Mouse (Mus musculus) neural tube, embryonic 15.5 days (tissue): Measurements from ENCODE around the gene Trib3. TPM values are rescaled to one million over a fixed set of nuclear protein-coding genes. Genes with fewer than 3 reads are reported as not detected.

ENCODE experiments used
- ATAC-seq: fragments of 200-750 bp; cut with Nextera tagmentation; 2 replicates; pipeline ENCODE4 v1.8.0; 2017; ENCODE audit warnings: mild to moderate bottlenecking, moderate TSS enrichment, moderate library complexity; ENCODE audit not compliant: low FRiP score
- H3K27ac ChIP-seq: fragments of 300-500 bp; sonication (generic); replicated peaks from 2 replicates; pipeline ENCODE4 v1.5.1; 2015; ENCODE audit warnings: mild to moderate bottlenecking, inconsistent platforms
- H3K27me3 ChIP-seq: fragments of 300-500 bp; sonication (generic); replicated peaks from 2 replicates; pipeline ENCODE4 v1.6.1; 2015; ENCODE audit warnings: inconsistent platforms
- H3K36me3 ChIP-seq: fragments of 300-500 bp; sonication (generic); 2 replicates; pipeline ENCODE4 v1.6.1; 2015; ENCODE audit warnings: inconsistent platforms
- H3K4me1 ChIP-seq: fragments of 300-500 bp; sonication (generic); 2 replicates; pipeline ENCODE4 v1.6.1; 2015; ENCODE audit warnings: inconsistent platforms
- H3K4me2 ChIP-seq: fragments of 300-500 bp; sonication (generic); 2 replicates; pipeline ENCODE4 v1.6.1; 2015; ENCODE audit warnings: inconsistent platforms, mild to moderate bottlenecking, moderate library complexity
- H3K4me3 ChIP-seq: fragments of 300-500 bp; sonication (generic); replicated peaks from 2 replicates; pipeline ENCODE4 v1.5.1; 2015; ENCODE audit warnings: mild to moderate bottlenecking, inconsistent platforms
- H3K9ac ChIP-seq: fragments of 300-500 bp; sonication (generic); replicated peaks from 2 replicates; pipeline ENCODE4 v1.6.1; 2015; ENCODE audit warnings: mild to moderate bottlenecking, inconsistent platforms
- H3K9me3 ChIP-seq: fragments of 300-500 bp; sonication (generic); replicated peaks from 2 replicates; pipeline ENCODE4 v1.6.1; 2016; ENCODE audit warnings: inconsistent platforms
- WGBS: fragments of 180-500 bp; shearing (Covaris S2); methylation state at CpG from one replicate; pipeline ENCODE4 v1.1.7; 2015; ENCODE audit warnings: mixed read lengths; 5-methylcytosine and 5-hydroxymethylcytosine counted together
- polyA plus RNA-seq: library from polyadenylated mRNA; unstranded; fragments of >200 nt; fragmentation: Nextera tagmentation; extraction: Ambion mirVana; gene quantifications from 2 replicates; pipeline ENCODE4 v1.2.1, GENCODE M21; 2015

Trib3 gene
- polyA plus RNA-seq, 1 experiment from 2014 or later, result 1.8 TPM

DNA sequence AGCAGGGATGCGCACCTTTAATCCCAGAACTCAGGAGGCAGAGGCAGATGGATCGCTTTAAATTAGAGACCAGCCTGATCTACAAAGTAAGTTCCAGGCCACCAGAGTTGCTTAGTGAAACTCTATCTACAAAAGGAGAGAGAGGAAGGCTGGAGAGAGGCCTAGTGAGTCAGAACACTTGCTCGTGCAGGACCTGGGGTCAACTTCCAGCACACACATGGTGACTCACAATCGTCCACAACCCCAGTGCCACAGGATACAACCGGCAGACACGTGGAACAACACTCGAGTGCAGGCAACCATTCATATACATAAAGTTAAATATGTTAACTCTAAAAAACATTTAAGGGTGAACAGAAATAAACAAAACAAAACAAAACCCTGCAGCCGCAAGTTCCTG lies 17.2 kb downstream of the Trib3 start:
- WGBS, result 91% methylated on average over 8 of the region's 8 CpGs
- H3K36me3 ChIP-seq, result peaks cover 71% of the 10 kb centered on the region

DNA sequence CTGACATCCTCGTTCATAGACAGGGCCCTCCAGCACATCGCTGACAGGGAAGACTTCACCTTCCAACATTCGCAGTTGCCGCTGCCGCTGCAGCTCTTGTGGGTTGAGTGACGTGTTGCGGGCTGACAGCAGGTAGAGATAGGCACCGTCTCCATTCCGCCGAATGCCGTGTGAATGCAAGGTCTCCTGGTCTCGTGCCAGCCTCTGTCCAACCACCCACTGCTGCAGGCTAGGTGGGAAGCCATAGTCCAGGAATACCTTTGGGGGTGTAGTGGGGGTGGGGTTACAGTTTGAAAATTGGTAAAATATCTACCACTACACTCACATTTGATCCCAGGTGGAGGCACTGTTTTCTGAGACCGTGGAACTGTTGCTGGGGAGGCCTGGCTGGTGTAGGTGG lies 17.7 kb downstream of the Trib3 start:
- H3K27me3 ChIP-seq, result no peaks in the 10 kb centered on the region
- WGBS, result 93% methylated on average over 13 of the region's 13 CpGs
- no peaks in the 10 kb centered on the region for H3K9me3 ChIP-seq
- no peak overlapping the region for H3K4me2 ChIP-seq
- H3K4me1 ChIP-seq, result peaks cover 19% of the 10 kb centered on the region
- no peak overlapping the region for H3K4me3 ChIP-seq
- H3K36me3 ChIP-seq, result peaks cover 75% of the 10 kb centered on the region
- no peak for ATAC-seq
- no peak overlapping the region for H3K27ac ChIP-seq
- no peak overlapping the region for H3K9ac ChIP-seq

More for the DNA sequence above, 17.2 kb downstream of the Trib3 start:
- no peak for ATAC-seq
- H3K9me3 ChIP-seq, result no peaks in the 10 kb centered on the region
- no peak overlapping the region for H3K27ac ChIP-seq
- no peak overlapping the region for H3K4me2 ChIP-seq
- H3K9ac ChIP-seq, result no peak overlapping the region
- peaks cover 24% of the 10 kb centered on the region for H3K4me1 ChIP-seq
- no peaks in the 10 kb centered on the region for H3K27me3 ChIP-seq
- no peak overlapping the region for H3K4me3 ChIP-seq

DNA sequence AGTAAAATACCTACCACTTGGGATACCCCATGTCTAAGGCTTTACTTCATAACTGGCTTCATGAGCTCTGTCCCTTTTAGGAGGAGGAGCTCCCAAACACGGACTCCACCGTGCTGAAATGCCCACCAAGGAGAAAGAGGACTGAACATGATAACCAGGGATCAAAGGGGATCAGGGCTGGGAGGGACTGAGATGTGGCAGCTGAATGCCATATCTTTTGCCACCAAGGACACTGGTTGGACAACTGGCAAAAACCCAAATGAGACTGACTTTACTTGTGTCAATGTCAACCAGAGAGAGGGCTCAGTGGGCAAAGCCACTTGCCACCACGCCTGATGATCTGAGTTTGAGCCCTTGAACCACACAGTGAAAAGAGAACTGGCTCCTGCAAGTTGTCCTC lies 19.0 kb downstream of the Trib3 start:
- 92% methylated on average over 3 of the region's 3 CpGs for WGBS
- Histone ChIP-seq H3K4me2 (no peak overlapping the region), H3K9me3 (no peaks in the 10 kb centered on the region), H3K27ac (no peak overlapping the region), H3K4me3 (no peak overlapping the region), H3K9ac (no peak overlapping the region), H3K4me1 (peaks cover 6% of the 10 kb centered on the region; the same call in 1 of the 2 replicates), H3K36me3 (peaks cover 88% of the 10 kb centered on the region), H3K27me3 (no peaks in the 10 kb centered on the region)
- no peak for ATAC-seq

DNA sequence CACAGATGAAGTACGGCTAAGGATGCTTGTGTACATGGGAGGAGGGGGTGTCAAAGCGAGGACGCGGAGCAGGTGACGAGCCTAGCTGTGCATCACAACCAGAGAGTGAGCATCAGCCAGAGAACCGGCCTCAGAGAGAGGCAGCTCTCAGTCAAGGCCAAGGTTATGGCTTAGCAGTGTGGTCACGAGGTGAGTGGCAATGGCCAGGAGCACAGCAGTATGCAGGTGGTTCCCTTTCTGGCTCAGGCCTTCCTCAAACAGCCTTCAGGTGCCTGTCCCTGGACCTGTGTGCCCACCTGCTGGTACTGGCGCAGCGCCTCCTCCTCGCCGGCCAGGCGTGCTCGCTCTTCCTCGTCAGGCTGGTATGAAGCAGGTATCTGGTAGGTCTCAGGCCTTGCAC lies 19.9 kb downstream of the Trib3 start:
- ATAC-seq, result no peak
- Histone ChIP-seq H3K9ac (no peak overlapping the region), H3K36me3 (peaks cover 86% of the 10 kb centered on the region)

DNA sequence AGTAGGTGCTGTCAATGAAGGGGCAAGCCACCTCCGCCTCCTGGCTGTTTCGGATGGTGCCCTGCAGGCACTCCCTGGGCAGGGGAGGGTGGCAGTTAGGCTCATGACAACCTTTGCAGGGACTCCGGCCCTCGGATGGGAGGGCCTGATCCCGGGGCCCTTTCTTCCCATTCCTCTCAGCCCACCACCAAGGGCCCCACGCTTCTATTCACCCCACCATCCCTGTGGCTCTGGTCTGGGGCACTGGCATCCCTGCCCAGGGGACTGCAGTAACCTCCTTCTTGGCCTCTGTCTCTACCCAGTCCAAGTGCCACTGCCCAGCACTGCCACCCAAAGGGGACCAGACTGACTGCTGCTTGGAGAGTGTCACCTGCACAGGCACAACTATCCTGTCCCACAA lies 21.6 kb downstream of the Trib3 start:
- no peak; the same call in 1 of the 2 replicates for ATAC-seq
- Histone ChIP-seq H3K9ac (no peak overlapping the region), H3K4me3 (no peak overlapping the region), H3K36me3 (peaks cover 91% of the 10 kb centered on the region), H3K27me3 (no peaks in the 10 kb centered on the region), H3K4me2 (no peak overlapping the region), H3K4me1 (no peaks in the 10 kb centered on the region), H3K27ac (no peak overlapping the region), H3K9me3 (no peaks in the 10 kb centered on the region)
- 99% methylated on average over 6 of the region's 6 CpGs for WGBS

More for the DNA sequence above, 19.9 kb downstream of the Trib3 start:
- H3K27ac ChIP-seq, result no peak overlapping the region
- H3K4me3 ChIP-seq, result no peak overlapping the region
- no peaks in the 10 kb centered on the region for H3K27me3 ChIP-seq
- no peak overlapping the region for H3K4me2 ChIP-seq
- H3K9me3 ChIP-seq, result no peaks in the 10 kb centered on the region
- WGBS, result 97% methylated on average over 14 of the region's 14 CpGs
- peaks cover under 1% of the 10 kb centered on the region; the same call in 1 of the 2 replicates for H3K4me1 ChIP-seq

DNA sequence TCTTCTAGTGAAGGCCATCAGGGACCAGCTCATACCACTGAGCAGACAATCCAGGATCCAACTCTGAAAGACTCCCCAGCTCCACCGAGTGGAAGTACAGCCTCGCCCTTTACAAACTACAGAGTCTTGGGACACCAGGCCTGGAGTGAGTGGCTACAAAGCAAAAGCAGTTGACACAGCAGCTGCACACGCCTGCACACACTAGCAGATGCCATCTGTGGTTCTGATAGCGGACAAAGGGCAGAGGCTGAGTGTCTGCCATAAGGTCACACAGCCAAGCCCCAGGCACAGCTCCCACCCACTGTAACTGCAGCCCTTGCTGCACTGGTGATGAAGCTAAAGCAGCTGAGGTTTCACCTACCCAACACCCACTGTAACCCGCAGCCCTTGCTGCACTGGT lies 22.3 kb downstream of the Trib3 start:
- WGBS, result 94% methylated on average over 5 of the region's 5 CpGs
- Histone ChIP-seq H3K36me3 (peaks cover 91% of the 10 kb centered on the region), H3K9ac (no peak overlapping the region), H3K4me1 (no peaks in the 10 kb centered on the region), H3K27ac (no peak overlapping the region), H3K27me3 (no peaks in the 10 kb centered on the region), H3K4me3 (no peak overlapping the region), H3K9me3 (no peaks in the 10 kb centered on the region), H3K4me2 (no peak overlapping the region)
- ATAC-seq, result no peak

DNA sequence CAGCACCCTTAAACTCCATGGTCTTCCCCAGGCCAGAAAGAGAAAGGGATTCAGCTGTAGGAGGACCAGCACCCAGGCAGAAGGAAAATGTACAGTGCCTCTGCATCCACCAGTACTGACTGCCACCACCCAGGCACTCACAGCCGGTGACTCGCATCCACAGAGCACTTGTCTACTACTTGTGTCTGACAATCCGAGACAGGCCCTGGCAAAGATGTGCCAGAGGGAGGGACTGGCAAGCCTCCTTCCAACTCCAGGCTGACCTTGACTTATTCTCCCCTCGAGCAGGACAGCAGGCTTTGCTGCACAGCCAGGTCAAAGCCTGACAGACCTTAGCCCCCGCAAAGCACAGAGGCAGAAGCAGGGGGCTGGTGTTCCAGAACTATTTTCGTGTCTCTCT lies 26.8 kb downstream of the Trib3 start:
- no peak overlapping the region for H3K4me2 ChIP-seq
- H3K9me3 ChIP-seq, result no peaks in the 10 kb centered on the region
- no peak overlapping the region for H3K27ac ChIP-seq
- peaks cover 88% of the 10 kb centered on the region for H3K36me3 ChIP-seq
- WGBS, result 91% methylated on average over 6 of the region's 6 CpGs
- no peak for ATAC-seq
- H3K9ac ChIP-seq, result no peak overlapping the region
- no peak overlapping the region for H3K4me3 ChIP-seq
- no peaks in the 10 kb centered on the region for H3K27me3 ChIP-seq
- H3K4me1 ChIP-seq, result no peaks in the 10 kb centered on the region

DNA sequence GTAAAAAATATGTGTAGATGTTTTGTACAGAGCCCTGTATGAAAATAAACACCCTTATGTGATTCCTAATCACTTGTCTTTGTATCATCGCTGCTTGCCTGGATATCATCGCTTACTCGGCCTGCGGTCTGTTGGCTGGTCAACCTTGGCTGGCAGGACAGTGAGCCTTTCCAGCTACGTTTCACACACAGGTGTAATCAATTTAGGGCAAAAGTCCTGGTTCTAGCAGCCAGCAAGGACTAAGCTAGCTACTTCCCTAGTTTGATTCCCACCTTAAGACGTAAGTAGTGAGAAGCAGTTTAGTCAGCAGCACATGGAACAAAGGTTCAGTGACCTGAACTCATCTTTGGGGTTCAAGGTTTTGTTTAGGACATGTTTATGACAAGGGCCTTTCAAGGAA lies 29.9 kb downstream of the Trib3 start:
- peaks cover 91% of the 10 kb centered on the region for H3K36me3 ChIP-seq
- no peak overlapping the region for H3K27ac ChIP-seq
- WGBS, result 91% methylated on average over 6 of the region's 6 CpGs
- H3K9ac ChIP-seq, result no peak overlapping the region
- no peak overlapping the region for H3K4me2 ChIP-seq
- H3K4me1 ChIP-seq, result no peaks in the 10 kb centered on the region
- H3K27me3 ChIP-seq, result no peaks in the 10 kb centered on the region
- H3K9me3 ChIP-seq, result no peaks in the 10 kb centered on the region
- no peak overlapping the region for H3K4me3 ChIP-seq
- ATAC-seq, result no peak

DNA sequence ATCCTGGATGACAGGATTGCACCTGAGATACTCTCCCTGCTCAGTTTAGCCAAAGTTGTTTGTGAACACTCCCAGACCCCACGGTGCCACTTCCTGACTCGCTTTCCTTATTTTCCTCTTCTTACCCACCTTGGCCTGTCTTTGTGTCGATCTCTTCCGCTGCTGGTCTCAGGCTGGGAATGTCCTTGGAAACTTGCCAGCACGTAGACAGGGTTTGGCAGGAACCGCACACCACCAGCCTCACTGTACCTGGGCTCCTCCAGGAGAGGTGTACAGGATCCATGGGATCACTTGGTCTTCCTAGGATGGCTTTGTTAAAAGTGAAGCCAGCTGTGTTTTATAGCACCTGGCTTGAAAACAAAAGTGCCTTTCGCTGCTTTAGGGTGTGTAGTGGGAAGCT lies 30.8 kb downstream of the Trib3 start:
- Histone ChIP-seq H3K9me3 (no peaks in the 10 kb centered on the region), H3K4me2 (no peak overlapping the region), H3K9ac (no peak overlapping the region), H3K27ac (no peak overlapping the region), H3K4me1 (no peaks in the 10 kb centered on the region), H3K27me3 (no peaks in the 10 kb centered on the region), H3K4me3 (no peak overlapping the region), H3K36me3 (peaks cover 91% of the 10 kb centered on the region)
- 74% methylated on average over 7 of the region's 7 CpGs for WGBS
- ATAC-seq, result no peak

DNA sequence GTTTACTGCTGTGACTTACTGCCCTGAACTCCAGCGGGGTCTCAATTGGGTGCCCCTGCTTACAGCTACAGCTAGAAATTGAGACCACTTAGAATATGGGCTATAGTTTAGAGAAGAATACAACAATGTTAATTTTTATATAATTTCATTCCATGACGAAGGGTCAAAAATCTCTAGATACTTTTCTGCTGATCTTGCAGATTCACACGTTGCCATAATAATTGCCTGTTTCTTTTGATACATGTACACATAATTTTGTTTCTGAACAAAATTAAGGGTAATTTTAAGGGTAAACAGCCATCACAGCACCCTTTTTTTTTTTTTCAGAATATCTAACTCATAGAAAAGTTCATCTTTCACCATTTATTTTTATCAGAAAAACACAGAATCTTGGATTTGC lies 36.6 kb downstream of the Trib3 start:
- Histone ChIP-seq H3K4me3 (no peak overlapping the region), H3K9me3 (no peaks in the 10 kb centered on the region), H3K36me3 (peaks cover 92% of the 10 kb centered on the region), H3K4me1 (no peaks in the 10 kb centered on the region), H3K27ac (no peak overlapping the region), H3K4me2 (no peak overlapping the region), H3K9ac (no peak overlapping the region), H3K27me3 (no peaks in the 10 kb centered on the region)
- ATAC-seq, result no peak
- 94% methylated on average over 3 of the region's 3 CpGs for WGBS

DNA sequence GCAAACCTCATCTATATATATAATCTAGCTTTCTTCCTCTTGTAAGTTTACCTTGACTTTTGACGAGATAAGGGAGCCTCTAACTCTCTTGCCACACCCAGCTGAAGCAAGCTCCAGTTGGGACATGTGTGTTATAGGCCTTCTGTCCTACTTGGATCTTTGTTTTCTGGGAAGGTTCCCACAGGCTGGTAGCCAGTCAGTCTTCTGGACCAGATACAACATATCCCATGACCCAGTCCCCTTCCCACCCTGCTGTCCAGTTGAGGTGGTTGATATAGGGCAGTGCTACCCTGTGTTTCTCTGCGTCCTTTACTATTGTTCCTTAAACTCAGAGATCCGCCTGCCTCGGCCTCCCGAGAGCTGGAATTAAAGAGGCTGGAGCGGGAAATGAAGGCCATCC lies 38.4 kb downstream of the Trib3 start:
- H3K4me2 ChIP-seq, result no peak overlapping the region
- H3K9ac ChIP-seq, result no peak overlapping the region
- no peaks in the 10 kb centered on the region for H3K27me3 ChIP-seq
- no peaks in the 10 kb centered on the region for H3K4me1 ChIP-seq
- no peak overlapping the region for H3K4me3 ChIP-seq
- H3K36me3 ChIP-seq, result peaks cover 83% of the 10 kb centered on the region
- no peaks in the 10 kb centered on the region for H3K9me3 ChIP-seq
- no peak overlapping the region for H3K27ac ChIP-seq
- no peak for ATAC-seq
- 97% methylated on average over 6 of the region's 6 CpGs for WGBS

DNA sequence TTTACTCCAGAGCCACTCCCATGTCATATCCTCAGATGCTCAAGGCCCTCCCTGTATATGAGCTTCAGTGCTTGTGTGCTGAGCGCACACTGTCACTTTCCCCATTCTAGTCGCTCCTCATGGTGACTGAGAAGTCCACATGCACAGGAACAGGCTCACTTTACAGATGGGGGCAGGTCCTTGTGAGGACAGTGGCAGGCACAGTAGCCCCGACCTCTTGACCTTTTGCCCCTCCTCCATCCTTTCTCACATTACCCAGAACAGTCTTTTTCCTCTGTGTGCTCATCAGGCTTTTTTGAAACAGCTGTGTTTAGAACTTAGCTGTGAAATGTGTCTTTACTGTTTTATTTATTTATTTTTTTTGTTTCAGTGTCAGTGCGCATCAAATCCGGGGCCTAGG lies 40.1 kb downstream of the Trib3 start:
- ATAC-seq, result no peak
- Histone ChIP-seq H3K27ac (no peak overlapping the region), H3K4me1 (no peaks in the 10 kb centered on the region), H3K4me3 (no peak overlapping the region), H3K27me3 (no peaks in the 10 kb centered on the region), H3K4me2 (no peak overlapping the region), H3K36me3 (peaks cover 67% of the 10 kb centered on the region), H3K9ac (no peak overlapping the region), H3K9me3 (no peaks in the 10 kb centered on the region)
- 69% methylated on average over 5 of the region's 5 CpGs for WGBS

DNA sequence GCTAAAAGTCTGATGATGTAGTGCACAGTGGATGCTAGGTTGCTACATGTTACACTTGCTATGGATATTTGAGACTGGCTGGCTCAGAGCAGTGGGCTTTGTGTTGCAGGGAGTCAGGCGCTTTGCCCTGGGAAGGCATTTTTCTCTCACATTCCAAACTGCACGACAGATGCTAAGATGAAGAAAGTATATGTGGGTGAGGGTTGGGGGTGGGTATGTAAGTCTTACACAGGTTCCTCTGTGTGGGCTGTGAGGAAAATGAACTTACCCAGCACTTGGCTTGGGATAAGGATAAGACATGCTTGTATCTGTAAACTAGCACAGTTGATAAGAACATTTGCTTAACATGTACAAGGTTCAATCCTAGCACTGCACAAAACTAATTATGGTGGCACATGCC lies 41.0 kb downstream of the Trib3 start:
- H3K4me3 ChIP-seq, result no peak overlapping the region
- H3K9me3 ChIP-seq, result no peaks in the 10 kb centered on the region
- peaks cover 58% of the 10 kb centered on the region for H3K36me3 ChIP-seq
- H3K4me2 ChIP-seq, result no peak overlapping the region
- H3K27me3 ChIP-seq, result no peaks in the 10 kb centered on the region
- no peak overlapping the region for H3K27ac ChIP-seq
- no peak overlapping the region for H3K9ac ChIP-seq
- no peaks in the 10 kb centered on the region for H3K4me1 ChIP-seq
- ATAC-seq, result no peak
- WGBS, result 94% methylated on average over 2 of the region's 2 CpGs
